Mouse (Mus musculus) T-helper 2 cell (primary cell): Measurements from ENCODE around the gene Gm13695.
"Not testable (repeated sequence)": the region's sequence is repeated elsewhere in the genome, so short reads cannot be mapped to it uniquely, and the experiment has no call there.

Experiments used
- in situ Hi-C: fragments of 300-600 bp; cut with MboI, MseI; formaldehyde crosslinking; loops from one replicate; pipeline ENCODE4 v1.15.1; 2025; ENCODE audit warnings: high pct_unique_total_duplicates

The Gm13695 gene

DNA sequence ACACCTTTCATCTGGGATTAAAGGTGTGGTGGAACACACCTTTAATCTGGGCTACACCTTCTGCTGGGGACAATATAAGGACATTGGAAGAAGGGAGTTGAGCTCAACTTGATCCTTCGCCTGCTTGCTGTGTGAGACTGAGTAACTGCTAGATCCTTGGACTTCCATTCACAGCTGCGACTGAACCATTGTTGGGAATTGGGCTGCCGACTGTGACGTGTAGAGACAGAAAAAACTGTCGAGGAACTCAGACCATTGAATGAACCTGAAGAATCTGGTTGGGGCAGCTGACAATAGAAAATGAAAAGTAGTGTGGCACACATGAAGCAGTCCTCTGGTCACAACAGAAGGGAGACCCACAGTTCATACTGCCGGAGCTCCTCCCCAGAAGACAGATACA is at the start of gene Gm13695:
Gm13695 (plus strand) TSS at position 301 of the 400 bp plus-strand sequence.
- in situ Hi-C loops: loop anchor here (5.0 to 25.0 kb wide), 2 partner anchors 45 to 305 kb away; no protein-coding TSS in a partner anchor

DNA sequence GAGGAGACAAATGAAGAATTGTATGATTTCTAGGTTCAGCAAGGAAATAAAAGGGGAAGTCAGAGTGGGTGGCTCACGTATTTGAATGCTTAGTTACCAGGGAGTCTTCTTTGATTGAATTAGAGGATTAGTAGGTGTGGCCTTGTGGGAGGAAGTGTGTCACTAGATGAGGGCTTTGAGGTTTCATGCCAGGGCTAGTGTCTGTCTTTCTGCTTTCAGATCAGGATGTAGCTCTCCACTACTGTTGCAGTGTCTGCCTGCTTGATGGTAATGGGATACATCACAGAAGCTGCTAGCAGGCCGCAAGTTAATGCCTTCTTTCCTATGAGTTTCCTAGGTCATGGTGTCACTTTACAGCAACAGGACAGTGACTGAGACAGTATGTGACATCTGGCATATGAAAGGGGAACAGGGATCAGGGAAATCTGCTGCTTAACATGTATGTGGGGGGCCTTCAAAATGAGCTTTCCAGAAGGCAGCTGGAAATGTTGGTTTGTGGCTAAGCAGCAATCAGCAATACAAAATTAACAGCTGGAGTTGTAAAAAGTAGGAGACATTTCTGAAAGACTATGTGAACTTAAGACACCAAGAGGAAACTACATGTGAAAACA is 37.5 kb upstream of the Gm13695 start:
- in situ Hi-C loops: no loop called here

DNA sequence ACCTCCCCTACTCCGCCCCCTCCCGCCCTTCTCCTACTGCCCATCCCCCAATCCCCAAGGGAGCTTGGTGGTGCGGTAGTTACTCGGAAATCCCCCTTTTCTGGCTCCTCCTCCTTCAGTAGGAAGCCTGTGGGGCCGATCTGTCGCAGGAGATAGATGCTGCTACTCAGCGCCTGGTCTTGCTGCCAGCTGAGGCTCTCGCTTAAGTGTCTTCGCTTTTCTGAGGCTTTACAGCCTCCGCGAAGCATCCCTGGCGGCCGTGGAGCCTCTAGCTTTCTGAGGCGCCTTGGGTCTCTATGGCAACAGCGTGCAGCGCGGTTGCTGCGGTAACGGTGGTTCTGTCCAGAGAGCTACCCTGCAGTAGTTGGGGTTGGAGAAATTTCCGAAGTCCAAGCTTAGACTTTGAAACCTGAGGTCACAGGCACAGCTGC is 26.2 kb upstream of the Gm13695 start, which contains the start of gene Zswim2:
Zswim2 (minus strand) TSS at position 298 of the 431 bp plus-strand sequence.
- in situ Hi-C loops: loop anchor here (5.0 kb wide), 1 partner anchor 41 kb away; the partner anchor contains the start of gene Gm13697

DNA sequence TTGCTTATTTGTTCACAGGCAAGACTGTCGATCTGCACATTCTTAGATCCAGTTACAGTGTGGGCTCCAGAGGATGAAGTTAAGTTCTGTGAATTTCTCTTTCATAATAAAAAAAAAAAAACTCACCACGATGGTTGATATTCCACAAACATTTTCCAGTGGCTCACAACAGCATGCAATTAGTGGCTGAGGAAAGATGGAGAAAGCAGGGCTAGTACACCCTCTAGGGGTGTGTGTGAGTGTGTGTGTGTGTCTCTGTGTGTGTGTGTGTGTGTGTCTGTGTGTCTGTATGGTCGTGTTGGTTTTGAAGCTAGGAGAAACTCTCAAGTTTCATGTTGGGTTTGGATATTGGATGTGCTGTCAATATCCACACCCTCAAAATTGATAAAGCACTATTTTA is 25.7 kb upstream of the Gm13695 start:
- in situ Hi-C loops: loop anchor here (5.0 kb wide), 1 partner anchor 41 kb away; the partner anchor contains the start of gene Gm13697

DNA sequence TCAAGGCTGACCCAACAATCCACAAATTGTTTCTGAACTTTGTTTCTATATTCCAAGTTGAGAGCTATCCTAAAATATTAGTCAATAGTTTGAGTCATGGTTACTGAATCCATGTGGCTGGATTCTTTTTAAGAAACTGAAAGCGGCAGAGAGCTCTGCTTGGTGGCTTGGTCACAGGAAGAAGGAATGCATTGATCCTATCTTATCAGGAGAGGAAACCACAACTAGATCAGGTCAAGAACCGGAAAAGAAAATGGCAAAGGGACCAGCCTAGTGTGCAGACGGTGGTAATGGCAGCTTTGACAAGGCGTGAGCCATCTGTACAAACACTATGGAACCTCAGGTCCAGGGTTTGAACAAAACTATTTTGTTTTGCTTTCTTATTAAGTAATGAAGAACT is 25.3 kb upstream of the Gm13695 start:
- in situ Hi-C loops: loop anchor here (5.0 kb wide), 1 partner anchor 41 kb away; the partner anchor contains the start of gene Gm13697

GRCm38 (mm10) chr2:83955393-83955792 is 11.7 kb upstream of the Gm13695 start, which contains the start of gene Gm13698:
Gene Gm13698 (plus strand): TSS chr2:83955693.
- in situ Hi-C loops: loop anchor here (25.0 kb wide), 1 partner anchor 293 kb away; no protein-coding TSS in a partner anchor

DNA sequence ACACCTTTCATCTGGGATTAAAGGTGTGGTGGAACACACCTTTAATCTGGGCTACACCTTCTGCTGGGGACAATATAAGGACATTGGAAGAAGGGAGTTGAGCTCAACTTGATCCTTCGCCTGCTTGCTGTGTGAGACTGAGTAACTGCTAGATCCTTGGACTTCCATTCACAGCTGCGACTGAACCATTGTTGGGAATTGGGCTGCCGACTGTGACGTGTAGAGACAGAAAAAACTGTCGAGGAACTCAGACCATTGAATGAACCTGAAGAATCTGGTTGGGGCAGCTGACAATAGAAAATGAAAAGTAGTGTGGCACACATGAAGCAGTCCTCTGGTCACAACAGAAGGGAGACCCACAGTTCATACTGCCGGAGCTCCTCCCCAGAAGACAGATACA is 5.9 kb upstream of the Gm13695 start, which contains the start of gene Gm13693:
Gm13693 (plus strand) TSS at position 301 of the 400 bp plus-strand sequence.
- in situ Hi-C loops: loop anchor here (25.0 kb wide), 1 partner anchor 299 kb away; no protein-coding TSS in a partner anchor

- in situ Hi-C loops: loop anchor here (25.0 kb wide), 1 partner anchor 311 kb away; no protein-coding TSS in a partner anchor
These were observed 5.7 kb downstream of the Gm13695 start, which contains the start of gene Gm13696 for GRCm38 (mm10) chr2:83972823-83973222. Gene Gm13696 (plus strand): TSS chr2:83973123.

GRCm38 (mm10) chr2:83978633-83979032 is 11.5 kb downstream of the Gm13695 start, which contains the start of gene Gm13694:
Gene Gm13694 (plus strand): TSS chr2:83978933.
- in situ Hi-C loops: not testable (repeated sequence)

DNA sequence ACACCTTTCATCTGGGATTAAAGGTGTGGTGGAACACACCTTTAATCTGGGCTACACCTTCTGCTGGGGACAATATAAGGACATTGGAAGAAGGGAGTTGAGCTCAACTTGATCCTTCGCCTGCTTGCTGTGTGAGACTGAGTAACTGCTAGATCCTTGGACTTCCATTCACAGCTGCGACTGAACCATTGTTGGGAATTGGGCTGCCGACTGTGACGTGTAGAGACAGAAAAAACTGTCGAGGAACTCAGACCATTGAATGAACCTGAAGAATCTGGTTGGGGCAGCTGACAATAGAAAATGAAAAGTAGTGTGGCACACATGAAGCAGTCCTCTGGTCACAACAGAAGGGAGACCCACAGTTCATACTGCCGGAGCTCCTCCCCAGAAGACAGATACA is 17.3 kb downstream of the Gm13695 start, which contains the start of gene Gm13697:
Gm13697 (plus strand) TSS at position 301 of the 400 bp plus-strand sequence.
- in situ Hi-C loops: loop anchor here (5.0 kb wide), 1 partner anchor 42 kb away; the partner anchor contains the start of gene Zswim2

GRCm38 (mm10) chr2:83990253-83990652 is 23.1 kb downstream of the Gm13695 start, which contains the start of gene Gm13691:
Gene Gm13691 (plus strand): TSS chr2:83990553.
- in situ Hi-C loops: not testable (repeated sequence)

DNA sequence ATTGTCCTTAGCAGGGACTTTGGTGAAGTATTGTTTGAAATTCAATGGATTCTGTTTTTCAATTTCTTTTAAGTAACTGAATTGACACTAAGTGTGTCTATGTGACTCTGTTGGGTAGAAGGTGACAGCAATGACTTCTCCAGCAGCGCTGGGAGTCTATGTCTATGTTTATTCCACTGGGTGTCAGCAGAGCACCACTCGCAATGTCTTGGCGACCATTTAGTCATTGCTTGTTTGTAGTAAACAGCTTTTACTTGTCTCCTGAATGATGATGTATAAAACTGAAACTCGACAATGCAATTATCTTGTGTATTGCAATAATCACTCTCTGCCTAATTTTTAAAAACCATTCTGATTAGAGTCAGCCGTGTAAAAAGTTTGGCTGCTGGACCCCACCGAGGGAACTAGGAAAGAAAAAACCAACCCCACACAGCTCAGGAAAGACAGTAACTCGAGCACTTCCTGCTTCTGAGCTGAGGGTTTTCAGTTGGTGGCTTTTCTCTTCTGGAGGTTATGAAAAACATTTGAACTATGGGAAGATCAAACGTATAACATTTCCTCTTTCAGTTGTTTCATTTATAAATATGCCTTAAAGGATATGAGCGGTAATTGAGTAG is 26.6 kb downstream of the Gm13695 start:
- in situ Hi-C loops: not testable (repeated sequence)

GRCm38 (mm10) chr2:83994526-83994925 is 27.4 kb downstream of the Gm13695 start:
- in situ Hi-C loops: not testable (repeated sequence)

DNA sequence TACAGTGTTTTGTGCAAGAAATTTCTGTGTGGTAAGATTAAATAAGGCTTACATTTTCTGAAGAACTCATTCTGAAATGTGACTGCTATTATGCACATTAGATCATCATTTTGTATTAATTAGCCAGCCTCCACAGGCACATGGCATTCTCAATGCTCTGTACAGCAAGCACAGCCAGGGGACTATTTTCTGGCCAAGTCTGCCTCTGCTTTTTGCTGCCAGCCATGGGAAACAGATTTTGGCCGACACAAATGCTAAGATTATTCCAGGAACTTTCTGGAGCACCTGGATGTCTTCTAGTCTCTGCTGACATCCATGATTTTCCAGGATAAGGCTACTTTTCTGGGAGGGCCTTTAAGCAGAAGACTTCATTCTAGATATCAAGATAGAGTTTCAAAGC is 41.8 kb downstream of the Gm13695 start:
- in situ Hi-C loops: no loop called here

- in situ Hi-C loops: loop anchor here (5.0 kb wide), 2 partner anchors 43 to 417 kb away; partner anchors contain the start of genes Calcrl and Gm13695
These were observed 42.7 kb downstream of the Gm13695 start for GRCm38 (mm10) chr2:84009818-84010217.

DNA sequence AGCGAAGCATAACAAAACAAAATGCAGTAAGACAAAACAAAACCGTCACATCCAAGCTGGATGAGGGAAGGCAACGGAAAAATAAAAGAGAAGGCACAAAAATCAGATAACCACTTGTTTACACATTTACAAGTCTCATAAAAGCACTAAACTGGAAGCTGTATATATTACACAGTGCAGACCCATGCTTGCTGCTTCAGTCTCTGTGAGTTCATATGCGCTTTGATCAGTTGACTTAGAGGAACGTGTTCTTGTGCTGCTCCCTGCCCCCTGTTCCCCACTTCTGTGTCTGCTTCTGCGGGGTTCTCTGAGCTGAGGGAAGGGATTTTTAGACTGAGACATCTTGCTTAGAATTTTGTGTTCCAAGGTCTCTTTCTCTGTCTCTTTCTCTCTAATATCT is 47.5 kb downstream of the Gm13695 start:
- in situ Hi-C loops: loop anchor here (5.0 kb wide), 2 partner anchors 47 to 413 kb away; partner anchors contain the start of genes Calcrl and Gm13695

- in situ Hi-C loops: not testable (repeated sequence)
These were observed 49.2 kb downstream of the Gm13695 start for GRCm38 (mm10) chr2:84016291-84016690.

DNA sequence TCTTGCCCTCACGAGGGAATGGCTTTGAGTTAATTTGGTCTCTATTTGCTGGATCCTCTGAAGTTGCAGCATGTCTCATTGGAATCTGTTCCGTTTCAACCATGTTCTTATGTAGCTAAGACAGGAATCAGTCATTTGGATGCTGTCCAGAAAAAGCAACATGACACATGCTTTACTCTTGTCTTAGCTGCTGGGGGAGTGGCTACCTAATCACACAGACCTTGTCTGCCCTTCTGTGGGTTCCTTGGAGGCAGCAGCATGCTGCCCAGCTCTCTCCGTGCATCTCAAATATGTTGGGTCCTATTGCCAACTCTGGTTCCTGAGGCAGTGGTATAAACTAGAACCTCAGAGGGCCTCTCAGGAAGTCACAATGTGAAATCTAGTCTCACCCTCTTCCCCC is 51.2 kb downstream of the Gm13695 start:
- in situ Hi-C loops: no loop called here
